Mouse (Mus musculus) cerebellum, postnatal 25 days (tissue): ENCODE measurements around the gene Necab3.

ENCODE experiments used
- DNase-seq, 2 experiments: peaks; one replicate each; pipeline ENCODE4 v3.0.0; 2021; ENCODE audit warnings: mixed read lengths in 2 of 2

Necab3 gene

GRCm38 (mm10) chr2:154558264-154559039 is at the start of gene Necab3:
Necab3 (minus strand) TSS chr2:154558890.
- DNase-seq = peak; percentile 90 to 93

- no peak for DNase-seq
Observed at GRCm38 (mm10) chr2:154606965-154607364, 48.3 kb upstream of the Necab3 start.

GRCm38 (mm10) chr2:154604156-154604555 is 45.5 kb upstream of the Necab3 start:
- no peak for DNase-seq

- DNase-seq = peak; percentile 99 to 100
Observed at GRCm38 (mm10) chr2:154603638-154604153, 45.0 kb upstream of the Necab3 start, which contains the start of gene Pxmp4. Pxmp4 (minus strand) TSS chr2:154603708.

GRCm38 (mm10) chr2:154603007-154603637 is 44.4 kb upstream of the Necab3 start:
- DNase-seq = no peak

GRCm38 (mm10) chr2:154601324-154601723 is 42.6 kb upstream of the Necab3 start:
- DNase-seq = no peak

GRCm38 (mm10) chr2:154600586-154600985 is 41.9 kb upstream of the Necab3 start:
- DNase-seq = no peak

GRCm38 (mm10) chr2:154597399-154597798 is 38.7 kb upstream of the Necab3 start:
- no peak for DNase-seq

GRCm38 (mm10) chr2:154595775-154596174 is 37.1 kb upstream of the Necab3 start:
- DNase-seq = peak; percentile 35 to 59

GRCm38 (mm10) chr2:154593025-154593424 is 34.3 kb upstream of the Necab3 start:
- DNase-seq = peak; percentile 42 to 56

GRCm38 (mm10) chr2:154591239-154591638 is 32.5 kb upstream of the Necab3 start:
- no peak for DNase-seq

- no peak for DNase-seq
Observed at GRCm38 (mm10) chr2:154589051-154589450, 30.4 kb upstream of the Necab3 start.

GRCm38 (mm10) chr2:154586405-154586804 is 27.7 kb upstream of the Necab3 start:
- DNase-seq = peak; percentile 52 to 69

GRCm38 (mm10) chr2:154584931-154585601 is 26.4 kb upstream of the Necab3 start:
- DNase-seq = peak; percentile 63 to 64

- DNase-seq = peak; percentile 87 to 88
Observed at GRCm38 (mm10) chr2:154583906-154584872, 25.5 kb upstream of the Necab3 start.

GRCm38 (mm10) chr2:154581421-154581820 is 22.7 kb upstream of the Necab3 start:
- DNase-seq = no peak

- DNase-seq = no peak
Observed at GRCm38 (mm10) chr2:154580586-154580985, 21.9 kb upstream of the Necab3 start.

GRCm38 (mm10) chr2:154577744-154578067 is 19.0 kb upstream of the Necab3 start:
- DNase-seq = no peak

GRCm38 (mm10) chr2:154576876-154577743 is 18.4 kb upstream of the Necab3 start:
- no peak for DNase-seq

- DNase-seq = no peak
Observed at GRCm38 (mm10) chr2:154574271-154574670, 15.6 kb upstream of the Necab3 start.

- no peak for DNase-seq
Observed at GRCm38 (mm10) chr2:154572996-154573395, 14.3 kb upstream of the Necab3 start.
